Mouse (Mus musculus): ENCODE results near the gene Elavl2. TPM values are rescaled to one million over a fixed set of nuclear protein-coding genes. Genes with fewer than 3 reads are reported as not detected.

Gene Elavl2
- polyA plus RNA-seq, 1 experiment from 2014 or later: 87.1 TPM

DNA sequence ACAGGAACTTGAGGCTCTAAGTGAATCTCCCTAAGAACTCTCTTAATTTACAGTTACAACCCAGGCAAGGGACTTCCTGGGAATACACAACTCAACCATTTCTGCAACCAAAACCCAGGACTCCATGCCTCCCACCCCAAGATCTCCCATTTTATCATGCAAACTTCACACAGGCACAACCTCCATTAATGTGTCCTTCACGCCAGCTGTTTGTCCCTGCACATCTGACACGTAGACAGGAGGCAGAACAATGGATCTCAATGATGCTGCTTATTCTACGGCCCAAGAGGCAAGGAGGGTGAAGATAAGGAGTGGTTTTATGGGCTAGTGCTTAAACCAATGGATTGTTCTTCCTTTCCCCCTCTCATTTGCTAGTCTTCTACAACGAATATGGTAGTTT, 176.8 kb downstream of the Elavl2 start:
- H3K36me3 ChIP-seq (ENCODE audit: control insufficient read depth, insufficient read depth, low read length): no peaks in the 10 kb centered on the region; the same call in 1 of the 2 replicates
- no peak overlapping the region for H3K4me2 ChIP-seq (ENCODE audit: low read depth, low read length, severe bottlenecking)
- no peaks in the 10 kb centered on the region for H3K27me3 ChIP-seq (ENCODE audit: control insufficient read depth, insufficient read depth, low read length)
- H3K27ac ChIP-seq (ENCODE audit: low read depth, low read length): no peak overlapping the region
- 90% methylated on average over 4 of the region's 4 CpGs for WGBS
- H3K4me3 ChIP-seq (ENCODE audit: low read depth, low read length): no peak overlapping the region
- H3K9ac ChIP-seq (ENCODE audit: low read length): no peak overlapping the region
- H3K9me3 ChIP-seq (ENCODE audit: control insufficient read depth, low read length): no peaks in the 10 kb centered on the region
- ATAC-seq (replicated peaks; ENCODE audit: low FRiP score) (no peak), DNase-seq (ENCODE audit: low spot score) (no peak)
- H3K4me1 ChIP-seq (replicated peaks; ENCODE audit: control insufficient read depth, insufficient read depth, low read length): no peaks in the 10 kb centered on the region

GRCm38 (mm10) chr4:91219322-91219721, 181.3 kb downstream of the Elavl2 start:
- ATAC-seq (replicated peaks; ENCODE audit: low FRiP score): no peak
- Histone ChIP-seq H3K27ac (ENCODE audit: low read depth, low read length) (no peak overlapping the region), H3K36me3 (ENCODE audit: control insufficient read depth, insufficient read depth, low read length) (no peaks in the 10 kb centered on the region), H3K4me2 (ENCODE audit: low read depth, low read length, severe bottlenecking) (no peak overlapping the region), H3K9ac (ENCODE audit: low read length) (no peak overlapping the region), H3K4me3 (ENCODE audit: low read depth, low read length) (no peak overlapping the region), H3K9me3 (ENCODE audit: control insufficient read depth, low read length) (no peaks in the 10 kb centered on the region), H3K27me3 (ENCODE audit: control insufficient read depth, insufficient read depth, low read length) (no peaks in the 10 kb centered on the region), H3K4me1 (replicated peaks; ENCODE audit: control insufficient read depth, insufficient read depth, low read length) (no peaks in the 10 kb centered on the region)
- no peak for DNase-seq (ENCODE audit: low spot score)
- WGBS: 87% methylated on average over 3 of the region's 3 CpGs

DNA sequence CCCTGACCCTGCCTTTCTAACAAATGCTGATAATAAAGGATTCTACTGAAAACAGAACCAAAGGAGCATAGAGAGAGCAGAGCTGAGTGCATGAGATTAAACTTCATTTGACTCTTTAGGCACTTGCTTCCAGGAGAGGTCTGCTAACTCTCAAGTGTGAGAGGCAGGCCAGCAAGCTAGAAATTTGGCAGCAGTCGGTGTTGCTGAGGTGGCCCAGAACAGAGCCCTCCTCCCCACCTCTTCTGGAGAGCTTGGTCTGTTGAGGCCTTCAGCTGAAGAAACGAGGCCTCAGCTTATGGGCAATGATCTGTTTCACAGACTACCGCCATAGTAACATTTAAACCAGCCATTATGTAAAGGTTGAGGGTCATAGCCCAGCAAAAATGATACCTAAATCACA, 186.7 kb downstream of the Elavl2 start:
- Histone ChIP-seq H3K9ac (ENCODE audit: low read length) (no peak overlapping the region), H3K4me3 (ENCODE audit: low read depth, low read length) (no peak overlapping the region), H3K27ac (ENCODE audit: low read depth, low read length) (no peak overlapping the region), H3K27me3 (ENCODE audit: control insufficient read depth, insufficient read depth, low read length) (no peaks in the 10 kb centered on the region), H3K4me2 (ENCODE audit: low read depth, low read length, severe bottlenecking) (no peak overlapping the region), H3K4me1 (replicated peaks; ENCODE audit: control insufficient read depth, insufficient read depth, low read length) (no peaks in the 10 kb centered on the region), H3K36me3 (ENCODE audit: control insufficient read depth, insufficient read depth, low read length) (no peaks in the 10 kb centered on the region), H3K9me3 (ENCODE audit: control insufficient read depth, low read length) (no peaks in the 10 kb centered on the region)
- no peak for DNase-seq (ENCODE audit: low spot score)
- WGBS: 94% methylated on average over 3 of the region's 3 CpGs
- no peak for ATAC-seq (replicated peaks; ENCODE audit: low FRiP score)

- no peak for DNase-seq (ENCODE audit: low spot score)
- Histone ChIP-seq H3K27me3 (ENCODE audit: control insufficient read depth, insufficient read depth, low read length) (no peaks in the 10 kb centered on the region), H3K4me2 (ENCODE audit: low read depth, low read length, severe bottlenecking) (no peak overlapping the region), H3K27ac (ENCODE audit: low read depth, low read length) (no peak overlapping the region), H3K4me3 (ENCODE audit: low read depth, low read length) (no peak overlapping the region), H3K36me3 (ENCODE audit: control insufficient read depth, insufficient read depth, low read length) (no peaks in the 10 kb centered on the region), H3K4me1 (replicated peaks; ENCODE audit: control insufficient read depth, insufficient read depth, low read length) (no peaks in the 10 kb centered on the region), H3K9me3 (ENCODE audit: control insufficient read depth, low read length) (no peaks in the 10 kb centered on the region), H3K9ac (ENCODE audit: low read length) (no peak overlapping the region)
- no peak for ATAC-seq (replicated peaks; ENCODE audit: low FRiP score)
- WGBS: 63% methylated on average over 6 of the region's 6 CpGs
Observed at GRCm38 (mm10) chr4:91208415-91209292, 191.9 kb downstream of the Elavl2 start.

Small RNA genes lying within 50 kb of the gene (microRNA-seq; reads per million reads assigned to microRNA genes)
- gene Mir6402 (ENCODE audit: insufficient number of aligned reads): not detected
